Mouse (Mus musculus) spleen, postnatal 10 days (tissue): ENCODE measurements around the gene Gm5114.
"Not testable (repeated sequence)": the region's sequence is repeated elsewhere in the genome, so short reads cannot be mapped to it uniquely, and the experiment has no call there.

ENCODE experiments used
- DNase-seq, 2 experiments: peaks; one replicate each; pipeline ENCODE4 v3.0.0; 2021 to 2022; ENCODE audit warnings: low spot score in 2 of 2

Gene Gm5114

DNA sequence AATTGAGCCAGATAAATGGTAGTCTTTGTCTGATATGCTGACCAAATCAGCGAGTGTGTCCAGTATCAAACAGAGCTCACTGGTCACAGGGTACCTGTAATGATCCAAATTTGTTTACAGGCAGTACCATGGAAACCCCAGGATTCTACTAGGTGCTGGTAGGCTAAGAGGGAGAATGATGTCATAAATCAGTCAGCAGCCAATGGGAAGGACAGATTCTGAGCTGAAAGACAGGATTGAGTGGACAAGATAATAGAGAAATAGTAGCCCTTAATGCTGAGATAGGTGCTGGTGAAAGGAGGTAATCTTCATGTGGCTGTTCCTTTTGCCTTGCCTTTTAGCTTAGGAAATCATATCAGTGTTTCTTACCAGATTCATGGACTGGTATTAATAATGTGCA, at the start of gene Gm5114:
TSS of gene Gm5114 (minus strand) at position 101 of the 400 bp plus-strand sequence.
- not testable (repeated sequence) for DNase-seq

DNA sequence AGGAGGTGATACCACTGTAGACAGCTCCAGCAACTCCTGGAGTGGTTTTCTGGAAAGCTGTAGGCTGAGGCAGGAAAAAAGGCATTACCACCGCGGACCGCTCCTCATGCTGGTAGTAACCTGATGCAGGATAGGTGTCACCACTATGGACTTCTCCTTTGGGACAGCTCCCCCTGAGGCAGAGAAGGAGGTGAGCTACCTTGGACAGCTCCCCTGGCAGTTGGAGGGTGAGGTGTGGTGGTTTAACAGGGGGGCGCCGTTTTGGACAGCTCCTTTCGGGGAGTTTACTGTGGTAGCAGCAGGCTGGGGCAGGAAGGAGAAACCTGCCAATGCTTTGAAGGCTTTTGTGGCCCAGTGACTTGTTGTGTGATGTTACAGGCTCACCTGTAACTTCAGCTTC, 42.8 kb upstream of the Gm5114 start:
- DNase-seq, result peak in 1 of 2 experiments; percentile 52

DNA sequence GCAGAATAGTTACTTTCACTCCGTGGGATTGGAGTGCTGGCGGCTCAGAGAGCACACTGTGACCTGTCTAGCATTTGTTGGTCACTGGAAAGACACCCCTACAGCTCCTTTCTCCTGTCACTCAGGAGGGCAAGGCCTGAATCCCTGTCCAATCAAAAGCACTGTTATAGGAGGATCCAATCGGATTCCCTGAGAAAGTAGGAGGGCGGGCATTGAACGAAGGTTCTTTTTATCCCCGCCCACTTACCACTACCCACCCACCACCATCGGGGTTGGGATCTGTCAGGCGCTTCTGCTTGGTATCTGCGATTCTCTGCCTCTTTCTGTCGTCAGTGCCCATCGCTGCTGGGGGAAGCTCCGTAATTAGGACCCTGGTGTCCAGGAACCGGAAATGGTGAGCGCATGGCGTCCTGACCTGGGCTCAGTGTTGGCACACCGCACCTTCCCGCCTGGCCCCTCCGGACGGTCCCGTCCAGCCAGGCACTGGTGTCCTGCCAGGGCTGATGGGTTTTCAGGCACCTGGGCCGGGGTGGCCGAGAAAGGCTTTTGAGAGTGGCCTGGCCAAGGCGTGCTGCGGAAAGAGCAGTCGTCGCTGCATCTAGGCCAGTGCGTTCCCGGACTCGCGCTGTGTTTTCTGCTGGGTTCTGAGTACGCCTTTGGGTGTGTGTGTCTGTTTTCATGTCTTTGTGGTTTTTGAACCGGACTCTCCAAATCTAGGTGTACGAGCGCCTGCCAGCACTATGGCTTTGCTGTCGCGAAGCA, 36.5 kb upstream of the Gm5114 start:
- DNase-seq, result peak; percentile 24 to 52

DNA sequence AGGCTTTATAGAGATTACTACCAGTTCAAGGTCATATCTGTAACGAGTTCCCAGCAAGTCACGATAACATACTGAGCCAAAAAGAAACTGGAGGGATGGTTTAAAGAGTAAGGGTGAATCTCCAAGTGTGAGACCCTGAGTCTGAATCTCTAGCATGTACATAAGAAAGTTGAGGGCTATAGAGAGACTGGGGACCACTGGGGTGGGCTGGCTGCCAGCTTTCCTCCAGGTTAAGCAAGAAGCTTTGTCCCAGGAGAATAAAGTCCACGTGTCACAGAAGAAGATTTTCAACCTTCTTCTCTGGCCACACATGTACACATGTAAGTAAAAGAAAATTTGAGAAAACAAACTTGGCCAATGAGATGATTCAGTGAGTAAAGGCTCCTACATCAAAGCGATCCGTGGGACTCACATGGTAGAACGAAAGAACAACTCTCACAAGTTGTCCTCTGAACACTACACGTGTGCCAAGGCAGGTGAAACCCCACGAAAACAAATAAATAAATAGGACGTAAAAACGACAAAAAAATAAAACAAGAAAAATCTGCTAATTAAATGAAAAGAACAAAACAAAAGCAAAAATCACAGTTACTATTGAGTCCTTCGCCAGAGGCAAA, 35.8 kb upstream of the Gm5114 start:
- DNase-seq, result no peak

DNA sequence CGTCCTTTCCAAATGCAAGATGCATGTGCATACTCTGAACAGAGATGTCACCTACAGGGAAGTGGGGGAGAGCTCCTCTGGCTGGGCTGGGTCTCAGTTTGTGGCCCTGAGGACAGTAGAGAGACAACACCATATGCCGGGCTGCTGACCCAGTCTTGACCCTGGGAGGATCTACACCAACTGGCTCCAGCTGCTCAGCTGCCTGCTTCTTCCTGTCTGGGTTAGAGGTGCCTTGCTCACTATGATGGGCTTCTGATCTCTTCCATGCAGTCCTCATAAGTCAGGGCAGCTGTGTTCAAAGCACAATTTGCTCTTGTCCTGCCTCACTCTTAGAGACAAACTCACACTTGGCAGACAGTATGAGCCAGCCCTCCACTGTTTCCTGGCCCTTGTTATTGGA, 28.3 kb upstream of the Gm5114 start:
- no peak for DNase-seq

DNA sequence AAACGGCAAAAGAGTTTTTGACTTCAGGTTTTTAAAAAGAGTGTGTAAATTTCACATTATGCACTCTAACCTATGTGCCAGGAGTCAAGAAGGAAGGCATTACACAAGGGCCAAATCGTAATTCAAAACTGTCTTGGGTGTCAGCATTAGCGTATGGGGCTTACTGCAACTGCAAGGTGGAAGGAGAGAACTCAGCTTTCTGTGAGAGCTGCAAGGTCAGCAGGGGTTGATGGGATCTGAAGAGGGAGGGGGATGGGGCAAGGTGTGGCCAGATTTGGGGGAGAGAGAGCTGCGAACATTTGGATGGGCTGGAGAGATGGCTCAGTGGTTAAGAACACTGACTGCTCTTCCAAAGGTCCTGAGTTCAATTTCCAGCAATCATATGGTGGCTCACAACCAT, 27.4 kb upstream of the Gm5114 start:
- no peak for DNase-seq
